Mouse (Mus musculus): ENCODE measurements around the gene Tmem38b. TPM values are rescaled to one million over a fixed set of nuclear protein-coding genes. Genes with fewer than 3 reads are reported as not detected.

Tmem38b gene
- polyA plus RNA-seq, 1 experiment from 2014 or later, result 8.3 TPM

- WGBS, result 45% methylated on average over 22 of the region's 22 CpGs
- no peak overlapping the region for H3K27ac ChIP-seq (ENCODE audit: low read length)
- no peak overlapping the region for H3K9ac ChIP-seq (ENCODE audit: low read depth, low read length)
- no peak for ATAC-seq
- H3K4me3 ChIP-seq (ENCODE audit: low read depth, low read length), result no peak overlapping the region
- 0 out of 2 replicates have a peak overlapping the region, but pooled peaks have one; percentile 2 for H3K4me2 ChIP-seq (ENCODE audit: low read length)
- no peaks in the 10 kb centered on the region for H3K4me1 ChIP-seq (ENCODE audit: control insufficient read depth, insufficient read depth, low read length)
- no peaks in the 10 kb centered on the region for H3K36me3 ChIP-seq (ENCODE audit: control insufficient read depth, insufficient read depth, low read length)
- H3K9me3 ChIP-seq (replicated peaks; ENCODE audit: control insufficient read depth, low read length, poor library complexity, severe bottlenecking), result no peaks in the 10 kb centered on the region
- no peaks in the 10 kb centered on the region for H3K27me3 ChIP-seq (ENCODE audit: control insufficient read depth, insufficient read depth, low read depth, low read length)
These were observed 60.7 kb downstream of the Tmem38b start for GRCm38 (mm10) chr4:53886342-53887088.

GRCm38 (mm10) chr4:53895335-53895734 lies 69.5 kb downstream of the Tmem38b start:
- H3K27ac ChIP-seq (ENCODE audit: low read length), result no peak overlapping the region

GRCm38 (mm10) chr4:53896150-53896833 lies 70.4 kb downstream of the Tmem38b start:
- Histone ChIP-seq H3K27ac (ENCODE audit: low read length) (no peak overlapping the region), H3K27me3 (ENCODE audit: control insufficient read depth, insufficient read depth, low read depth, low read length) (no peaks in the 10 kb centered on the region), H3K4me3 (ENCODE audit: low read depth, low read length) (no peak overlapping the region), H3K4me1 (ENCODE audit: control insufficient read depth, insufficient read depth, low read length) (no peaks in the 10 kb centered on the region), H3K9me3 (replicated peaks; ENCODE audit: control insufficient read depth, low read length, poor library complexity, severe bottlenecking) (no peaks in the 10 kb centered on the region), H3K9ac (ENCODE audit: low read depth, low read length) (no peak overlapping the region), H3K36me3 (ENCODE audit: control insufficient read depth, insufficient read depth, low read length) (no peaks in the 10 kb centered on the region), H3K4me2 (ENCODE audit: low read length) (no peak overlapping the region)
- 77% methylated on average over 7 of the region's 7 CpGs for WGBS
- no peak for ATAC-seq

More at GRCm38 (mm10) chr4:53895335-53895734, 69.5 kb downstream of the Tmem38b start:
- Histone ChIP-seq H3K9ac (ENCODE audit: low read depth, low read length) (no peak overlapping the region), H3K4me1 (ENCODE audit: control insufficient read depth, insufficient read depth, low read length) (no peaks in the 10 kb centered on the region), H3K9me3 (replicated peaks; ENCODE audit: control insufficient read depth, low read length, poor library complexity, severe bottlenecking) (no peaks in the 10 kb centered on the region), H3K4me3 (ENCODE audit: low read depth, low read length) (no peak overlapping the region), H3K36me3 (ENCODE audit: control insufficient read depth, insufficient read depth, low read length) (no peaks in the 10 kb centered on the region), H3K27me3 (ENCODE audit: control insufficient read depth, insufficient read depth, low read depth, low read length) (no peaks in the 10 kb centered on the region), H3K4me2 (ENCODE audit: low read length) (no peak overlapping the region)
- 82% methylated on average over 1 of the region's 1 CpGs for WGBS
- no peak for ATAC-seq

- ATAC-seq, result no peak
These were observed 74.6 kb downstream of the Tmem38b start for GRCm38 (mm10) chr4:53900386-53900971.

GRCm38 (mm10) chr4:53904335-53904734 lies 78.5 kb downstream of the Tmem38b start:
- Histone ChIP-seq H3K4me2 (ENCODE audit: low read length) (no peak overlapping the region), H3K9me3 (replicated peaks; ENCODE audit: control insufficient read depth, low read length, poor library complexity, severe bottlenecking) (no peaks in the 10 kb centered on the region), H3K27me3 (ENCODE audit: control insufficient read depth, insufficient read depth, low read depth, low read length) (no peaks in the 10 kb centered on the region), H3K4me3 (ENCODE audit: low read depth, low read length) (no peak overlapping the region), H3K9ac (ENCODE audit: low read depth, low read length) (no peak overlapping the region), H3K4me1 (ENCODE audit: control insufficient read depth, insufficient read depth, low read length) (no peaks in the 10 kb centered on the region), H3K27ac (ENCODE audit: low read length) (no peak overlapping the region), H3K36me3 (ENCODE audit: control insufficient read depth, insufficient read depth, low read length) (no peaks in the 10 kb centered on the region)
- 87% methylated on average over 7 of the region's 7 CpGs for WGBS
- ATAC-seq, result no peak

More at GRCm38 (mm10) chr4:53900386-53900971, 74.6 kb downstream of the Tmem38b start:
- no peaks in the 10 kb centered on the region for H3K36me3 ChIP-seq (ENCODE audit: control insufficient read depth, insufficient read depth, low read length)
- WGBS, result 57% methylated on average over 6 of the region's 6 CpGs
- no peaks in the 10 kb centered on the region for H3K9me3 ChIP-seq (replicated peaks; ENCODE audit: control insufficient read depth, low read length, poor library complexity, severe bottlenecking)
- no peak overlapping the region for H3K9ac ChIP-seq (ENCODE audit: low read depth, low read length)
- H3K4me1 ChIP-seq (ENCODE audit: control insufficient read depth, insufficient read depth, low read length), result no peaks in the 10 kb centered on the region
- H3K27me3 ChIP-seq (ENCODE audit: control insufficient read depth, insufficient read depth, low read depth, low read length), result no peaks in the 10 kb centered on the region
- no peak overlapping the region for H3K4me3 ChIP-seq (ENCODE audit: low read depth, low read length)
- no peak overlapping the region for H3K4me2 ChIP-seq (ENCODE audit: low read length)
- H3K27ac ChIP-seq (ENCODE audit: low read length), result no peak overlapping the region

GRCm38 (mm10) chr4:53905537-53905936 lies 79.7 kb downstream of the Tmem38b start:
- no peaks in the 10 kb centered on the region for H3K36me3 ChIP-seq (ENCODE audit: control insufficient read depth, insufficient read depth, low read length)
- H3K4me1 ChIP-seq (ENCODE audit: control insufficient read depth, insufficient read depth, low read length), result no peaks in the 10 kb centered on the region
- H3K27me3 ChIP-seq (ENCODE audit: control insufficient read depth, insufficient read depth, low read depth, low read length), result no peaks in the 10 kb centered on the region
- 40% methylated on average over 6 of the region's 6 CpGs for WGBS
- no peak for ATAC-seq
- H3K9ac ChIP-seq (ENCODE audit: low read depth, low read length), result no peak overlapping the region
- no peak overlapping the region for H3K4me2 ChIP-seq (ENCODE audit: low read length)
- no peaks in the 10 kb centered on the region for H3K9me3 ChIP-seq (replicated peaks; ENCODE audit: control insufficient read depth, low read length, poor library complexity, severe bottlenecking)
- H3K27ac ChIP-seq (ENCODE audit: low read length), result no peak overlapping the region
- no peak overlapping the region for H3K4me3 ChIP-seq (ENCODE audit: low read depth, low read length)

- 96% methylated on average over 3 of the region's 3 CpGs for WGBS
These were observed 81.2 kb downstream of the Tmem38b start for GRCm38 (mm10) chr4:53907071-53907470.

More at GRCm38 (mm10) chr4:53907071-53907470, 81.2 kb downstream of the Tmem38b start:
- Histone ChIP-seq H3K27me3 (ENCODE audit: control insufficient read depth, insufficient read depth, low read depth, low read length) (no peaks in the 10 kb centered on the region), H3K27ac (ENCODE audit: low read length) (no peak overlapping the region), H3K9me3 (replicated peaks; ENCODE audit: control insufficient read depth, low read length, poor library complexity, severe bottlenecking) (no peaks in the 10 kb centered on the region), H3K36me3 (ENCODE audit: control insufficient read depth, insufficient read depth, low read length) (no peaks in the 10 kb centered on the region), H3K4me1 (ENCODE audit: control insufficient read depth, insufficient read depth, low read length) (no peaks in the 10 kb centered on the region), H3K4me3 (ENCODE audit: low read depth, low read length) (no peak overlapping the region), H3K4me2 (ENCODE audit: low read length) (no peak overlapping the region), H3K9ac (ENCODE audit: low read depth, low read length) (no peak overlapping the region)
- no peak for ATAC-seq
